Mouse (Mus musculus) testis, adult 2 months (tissue): ENCODE data around the gene Cdkl3. TPM values are rescaled to one million over a fixed set of nuclear protein-coding genes. Genes with fewer than 3 reads are reported as not detected.
"Not testable (repeated sequence)": the region's sequence is repeated elsewhere in the genome, so short reads cannot be mapped to it uniquely, and the experiment has no call there.

Source experiments
- H3K27ac ChIP-seq: fragments of 200-500 bp; 2 replicates; pipeline ENCODE4 v1.5.1; 2012; ENCODE audit warnings: low read depth, low read length; ENCODE audit not compliant: control insufficient read depth, insufficient read depth
- H3K27me3 ChIP-seq: fragments of 200-500 bp; 2 replicates; pipeline ENCODE4 v1.6.1; 2012; ENCODE audit warnings: mild to moderate bottlenecking, low read length, moderate library complexity; ENCODE audit not compliant: control insufficient read depth, insufficient read depth
- H3K36me3 ChIP-seq: fragments of 200-500 bp; 2 replicates; pipeline ENCODE4 v1.6.1; 2012; ENCODE audit warnings: mild to moderate bottlenecking, low read length; ENCODE audit not compliant: control insufficient read depth, insufficient read depth
- H3K4me1 ChIP-seq: fragments of 200-500 bp; 2 replicates; pipeline ENCODE4 v1.6.1; 2012; ENCODE audit warnings: low read length; ENCODE audit not compliant: control insufficient read depth, insufficient read depth
- H3K4me3 ChIP-seq: fragments of 200-500 bp; 2 replicates; pipeline ENCODE4 v1.5.1; 2012; ENCODE audit warnings: low read depth, mild to moderate bottlenecking, low read length, moderate library complexity, mixed read lengths; ENCODE audit not compliant: control insufficient read depth
- CTCF ChIP-seq: fragments of 200-500 bp; IDR thresholded peaks from 2 replicates; pipeline ENCODE4 v1.5.1; 2012; ENCODE audit warnings: low read depth, mild to moderate bottlenecking, inconsistent platforms, low read length, moderate library complexity; ENCODE audit not compliant: control insufficient read depth, insufficient read depth, insufficient replicate concordance
- POLR2A ChIP-seq: fragments of 200-500 bp; IDR thresholded peaks from 2 replicates; pipeline ENCODE4 v1.6.1; 2012; ENCODE audit warnings: low read depth, mild to moderate bottlenecking, inconsistent platforms, low read length, moderate library complexity; ENCODE audit not compliant: control insufficient read depth
- polyA plus RNA-seq: library from polyadenylated mRNA; depleted of rRNA; stranded (reverse); fragments of >200 nt; gene quantifications from 2 replicates; pipeline ENCODE4 v1.2.3, GENCODE M21; 2012

Gene Cdkl3
- polyA plus RNA-seq, 1 experiment: 259 TPM

DNA sequence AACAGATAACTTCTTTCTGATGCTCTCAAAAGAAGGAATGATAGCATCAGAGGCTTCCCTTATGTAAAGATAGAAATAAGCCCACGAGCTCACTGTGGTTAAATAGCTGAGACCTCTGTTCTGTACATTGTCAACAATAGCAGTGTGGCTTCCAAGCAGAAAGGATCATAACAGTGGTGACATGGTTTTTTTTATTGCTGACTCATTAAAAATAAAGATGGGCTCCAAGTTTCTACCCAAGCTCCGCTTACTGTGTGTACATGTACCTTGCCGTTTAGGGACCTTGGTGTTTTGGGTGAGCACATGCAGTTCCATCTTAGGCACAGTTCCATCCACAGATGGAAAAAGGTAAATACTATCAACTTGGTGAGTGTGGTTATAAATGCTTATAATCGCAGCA lies 99.0 kb downstream of the Cdkl3 start:
- H3K36me3 ChIP-seq: no peaks in the 10 kb centered on the region
- TF ChIP-seq POLR2A: no peak
- no peak for TF ChIP-seq CTCF
- H3K4me1 ChIP-seq: peaks cover 5% of the 10 kb centered on the region
- H3K27ac ChIP-seq: no peak overlapping the region
- H3K4me3 ChIP-seq: no peak overlapping the region
- no peaks in the 10 kb centered on the region for H3K27me3 ChIP-seq

DNA sequence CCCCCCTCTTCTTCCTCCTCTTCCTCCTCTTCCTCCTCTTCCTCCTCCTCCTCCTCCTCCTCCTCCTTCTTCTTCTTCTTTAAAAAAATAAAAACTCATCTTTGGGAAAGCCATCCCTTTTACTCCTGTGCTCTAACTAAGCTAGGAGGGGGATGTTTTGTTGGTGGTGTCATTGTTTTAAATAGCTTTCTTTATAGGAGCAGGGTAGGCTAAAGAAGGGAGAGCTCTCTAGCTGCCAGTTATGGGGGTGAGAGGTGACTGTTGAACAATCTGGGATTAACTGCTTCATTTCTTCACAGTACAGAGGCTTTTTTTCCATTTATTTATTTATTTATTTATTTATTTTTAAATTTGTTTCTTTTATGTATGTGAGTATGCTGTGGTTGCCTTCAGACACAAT lies 101.5 kb downstream of the Cdkl3 start:
- H3K4me1 ChIP-seq: no peaks in the 10 kb centered on the region; the same call in 1 of the 2 replicates
- H3K27me3 ChIP-seq: no peaks in the 10 kb centered on the region
- no peak for TF ChIP-seq POLR2A
- TF ChIP-seq CTCF: no peak
- no peak overlapping the region for H3K27ac ChIP-seq
- H3K36me3 ChIP-seq: no peaks in the 10 kb centered on the region
- no peak overlapping the region for H3K4me3 ChIP-seq

DNA sequence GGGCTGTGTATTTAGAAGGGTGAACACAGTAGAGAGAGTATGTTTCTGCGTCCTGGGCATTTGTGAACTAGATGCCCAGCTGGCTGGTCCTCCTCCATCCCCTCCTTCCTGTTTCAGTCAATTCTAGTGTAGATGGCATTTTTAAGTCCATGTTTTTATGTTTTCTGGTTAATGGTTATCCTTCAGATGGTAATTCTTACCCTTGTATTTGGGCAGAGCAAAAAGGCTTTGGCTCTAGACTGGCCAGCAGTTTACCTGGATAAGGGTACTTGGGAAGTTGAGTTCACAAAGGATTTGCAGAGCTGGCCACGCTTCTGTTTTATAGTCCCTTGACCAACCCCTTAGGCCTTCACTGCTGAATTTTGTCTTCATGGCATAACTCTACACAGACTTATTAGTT lies 102.0 kb downstream of the Cdkl3 start:
- Histone ChIP-seq H3K36me3 (no peaks in the 10 kb centered on the region), H3K4me1 (no peaks in the 10 kb centered on the region; the same call in 1 of the 2 replicates), H3K27me3 (no peaks in the 10 kb centered on the region), H3K27ac (no peak overlapping the region), H3K4me3 (no peak overlapping the region)
- TF ChIP-seq POLR2A (no peak), CTCF (no peak)

DNA sequence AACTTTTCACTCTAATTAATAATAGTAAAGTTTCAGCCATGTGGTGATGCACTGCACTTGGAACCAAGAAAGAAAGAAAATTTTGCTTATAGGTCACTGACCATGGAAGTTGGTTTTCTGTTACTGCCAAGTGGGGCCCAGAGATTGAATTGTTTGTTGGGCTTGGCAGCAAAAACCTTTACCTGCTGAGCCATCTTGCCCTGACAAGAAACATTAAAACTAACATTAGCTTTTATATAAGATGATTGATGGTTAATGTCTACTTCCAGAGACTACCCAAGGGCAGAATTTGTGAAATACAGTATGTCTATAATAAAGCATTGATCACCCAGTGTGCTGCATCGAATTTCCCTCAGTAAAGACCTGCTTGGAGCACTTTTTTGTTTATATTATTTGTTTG lies 102.4 kb downstream of the Cdkl3 start:
- H3K4me3 ChIP-seq: no peak overlapping the region
- TF ChIP-seq CTCF (no peak), POLR2A (no peak)

DNA sequence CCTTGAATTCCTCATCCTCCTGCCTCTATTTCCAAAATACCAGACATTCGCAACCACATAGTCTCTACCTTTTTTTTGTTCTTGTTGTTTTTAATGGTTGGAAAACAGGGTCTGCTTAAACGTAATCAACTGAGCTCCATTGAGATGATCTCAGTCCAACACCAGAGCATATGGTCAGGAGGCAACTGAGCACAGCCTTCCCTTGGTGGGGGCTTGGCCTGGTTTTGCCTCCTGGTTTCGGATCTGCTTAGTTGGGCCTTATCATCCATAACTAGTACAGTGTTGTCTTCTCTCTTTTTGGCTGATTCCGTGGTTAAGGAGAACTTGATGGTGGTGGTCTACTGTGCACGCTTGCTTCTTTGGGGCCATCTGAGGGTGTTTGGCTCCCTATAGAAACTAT lies 104.8 kb downstream of the Cdkl3 start:
- TF ChIP-seq CTCF: no peak
- TF ChIP-seq POLR2A: no peak
- Histone ChIP-seq H3K27ac (no peak overlapping the region), H3K27me3 (no peaks in the 10 kb centered on the region), H3K36me3 (no peaks in the 10 kb centered on the region), H3K4me3 (no peak overlapping the region), H3K4me1 (no peaks in the 10 kb centered on the region; the same call in 1 of the 2 replicates)

More for the DNA sequence above, 102.4 kb downstream of the Cdkl3 start:
- H3K36me3 ChIP-seq: no peaks in the 10 kb centered on the region
- H3K27me3 ChIP-seq: no peaks in the 10 kb centered on the region
- no peak overlapping the region for H3K27ac ChIP-seq
- no peaks in the 10 kb centered on the region; the same call in 1 of the 2 replicates for H3K4me1 ChIP-seq

DNA sequence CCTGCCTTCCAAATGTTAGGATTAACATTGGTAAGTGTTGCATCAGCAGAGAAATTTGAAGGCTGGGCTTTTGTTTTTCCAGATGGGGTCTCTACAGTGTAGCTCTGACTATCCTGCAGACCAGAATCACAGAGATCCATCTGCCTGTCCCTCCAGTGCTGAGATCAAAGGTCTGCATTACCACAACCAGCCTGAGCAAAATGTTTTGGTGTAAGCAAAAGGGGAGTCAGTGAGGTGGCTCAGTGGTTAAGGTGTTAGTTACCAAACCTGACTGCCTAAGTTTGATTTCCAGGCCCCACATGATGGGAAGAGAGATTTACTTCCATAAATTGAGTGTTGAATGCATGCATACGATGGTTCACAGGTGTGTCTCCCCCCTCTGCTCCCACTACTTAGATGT lies 105.4 kb downstream of the Cdkl3 start:
- H3K4me1 ChIP-seq: no peaks in the 10 kb centered on the region
- no peak overlapping the region for H3K4me3 ChIP-seq
- H3K36me3 ChIP-seq: no peaks in the 10 kb centered on the region
- no peak overlapping the region for H3K27ac ChIP-seq
- TF ChIP-seq CTCF: no peak
- no peak for TF ChIP-seq POLR2A
- H3K27me3 ChIP-seq: no peaks in the 10 kb centered on the region

DNA sequence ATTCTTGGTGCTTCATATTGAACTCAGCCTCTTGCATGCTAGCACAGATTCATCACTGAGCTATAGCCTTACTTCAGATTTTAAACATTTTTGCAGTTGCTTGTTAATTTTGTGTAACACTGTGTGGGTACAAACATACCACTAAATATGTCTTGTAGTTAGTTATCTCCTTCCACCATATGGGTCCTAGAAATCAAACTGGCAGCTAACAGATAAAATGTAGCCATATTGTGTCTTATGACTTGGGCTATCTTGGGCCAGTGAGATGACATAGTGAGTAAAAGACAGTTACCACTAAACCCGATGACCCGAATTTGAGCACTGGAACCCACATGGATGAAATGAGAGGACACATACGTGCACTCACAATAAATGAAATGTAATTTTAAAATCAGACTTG lies 111.5 kb downstream of the Cdkl3 start:
- H3K27ac ChIP-seq: no peak overlapping the region
- H3K27me3 ChIP-seq: no peaks in the 10 kb centered on the region
- H3K4me1 ChIP-seq: no peaks in the 10 kb centered on the region
- TF ChIP-seq CTCF (no peak), POLR2A (no peak)
- H3K4me3 ChIP-seq: no peak overlapping the region
- H3K36me3 ChIP-seq: no peaks in the 10 kb centered on the region

DNA sequence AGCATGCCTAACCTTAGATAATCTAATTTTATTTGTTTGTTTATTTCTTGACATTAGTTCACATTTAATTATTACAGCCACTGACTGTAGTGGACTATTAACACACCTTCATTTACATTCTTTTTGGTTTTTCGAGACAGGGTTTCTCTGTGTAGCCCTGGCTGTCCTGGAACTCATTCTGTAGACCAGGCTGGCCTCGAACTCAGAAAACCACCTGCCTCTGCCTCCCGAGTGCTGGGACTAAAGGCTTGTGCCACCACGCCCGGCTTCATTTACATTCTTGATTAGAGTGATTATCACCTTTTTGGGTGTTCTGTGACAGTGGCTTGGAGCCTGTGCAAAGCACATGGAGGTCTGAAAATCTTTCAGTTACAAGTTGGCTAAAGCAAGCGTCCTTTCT lies 112.1 kb downstream of the Cdkl3 start:
- H3K36me3 ChIP-seq, H3K4me1 ChIP-seq, H3K27me3 ChIP-seq, H3K4me3 ChIP-seq, H3K27ac ChIP-seq: not testable (repeated sequence)
